Mouse (Mus musculus): ENCODE data around the gene Shc4.

The Shc4 gene

DNA sequence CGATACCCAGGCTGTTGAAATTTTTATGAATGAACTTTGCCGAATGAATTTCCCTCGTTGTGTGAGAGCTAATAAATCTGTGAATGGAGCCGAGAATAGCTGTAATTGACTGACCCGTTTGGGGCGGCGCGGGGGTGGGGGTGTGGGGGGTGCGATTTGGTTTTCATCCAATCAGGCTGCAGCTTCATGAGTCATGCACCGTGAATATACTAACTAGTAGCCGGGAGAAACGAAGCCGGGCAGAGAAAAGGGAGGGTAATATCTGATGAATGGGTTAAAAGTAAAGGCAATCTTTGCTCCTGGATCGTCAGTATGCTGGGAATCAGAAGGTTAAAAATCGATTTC, at the start of gene Shc4:
TSS of gene Shc4 (minus strand) at position 63 of the 345 bp plus-strand sequence.
- peak; percentile 74 for DNase-seq

DNA sequence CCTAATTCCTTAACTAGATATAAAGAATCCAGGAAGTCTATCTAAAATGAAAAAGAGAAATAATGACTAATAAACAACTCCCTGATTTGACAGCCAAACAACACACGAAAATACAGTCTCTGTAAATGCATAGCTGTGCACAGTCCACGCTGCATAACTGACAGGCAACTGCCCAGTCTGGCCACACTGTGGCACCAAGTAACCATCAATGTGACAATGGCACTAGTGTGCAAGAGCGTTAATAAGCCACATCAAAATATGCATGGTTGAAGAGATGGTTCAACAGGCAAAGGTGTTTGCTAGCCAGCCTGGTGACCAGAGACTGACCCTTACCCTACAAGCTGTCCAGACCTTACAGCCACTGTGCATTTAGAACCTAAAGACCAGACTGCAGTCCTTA, 41.1 kb upstream of the Shc4 start:
- peak; percentile 13 for DNase-seq

DNA sequence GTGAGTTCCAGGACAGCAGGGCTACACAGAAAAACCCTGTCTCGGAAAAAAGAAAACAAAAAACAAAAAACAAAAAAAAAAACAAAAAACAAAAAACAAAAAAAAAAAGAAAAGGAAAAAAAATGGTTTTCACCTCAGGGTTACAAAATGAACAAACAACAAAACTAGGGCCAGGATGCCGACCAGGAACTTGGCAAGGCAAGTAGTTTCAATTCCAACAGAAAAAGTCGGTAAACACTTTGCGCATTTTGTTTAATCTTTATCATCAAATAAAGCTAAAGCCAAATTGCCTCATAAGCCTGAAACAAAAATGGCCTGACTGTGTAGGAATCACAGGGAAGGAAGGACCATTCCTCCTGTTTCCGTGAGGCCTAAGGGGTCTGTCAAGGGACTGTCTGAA, 40.6 kb upstream of the Shc4 start:
- DNase-seq: no peak

DNA sequence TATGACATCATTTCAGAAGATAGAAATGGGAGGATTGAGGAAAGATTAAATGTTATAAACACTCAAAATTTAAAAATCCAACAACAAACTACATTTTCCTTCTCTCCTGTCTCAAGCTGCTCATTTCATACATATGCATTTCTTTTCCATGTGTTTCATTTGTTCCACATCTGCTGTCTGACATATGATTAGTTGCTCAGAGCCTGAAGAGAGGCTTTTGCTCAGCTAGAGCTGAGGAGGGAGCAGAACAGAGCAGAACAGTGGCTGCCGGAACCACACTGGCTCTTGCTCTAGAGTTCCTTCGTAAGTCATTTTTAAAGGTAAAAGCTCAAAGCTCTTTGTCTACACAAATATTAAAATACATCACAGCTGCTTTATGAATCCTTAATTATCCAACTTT, 25.4 kb upstream of the Shc4 start:
- DNase-seq: no peak

DNA sequence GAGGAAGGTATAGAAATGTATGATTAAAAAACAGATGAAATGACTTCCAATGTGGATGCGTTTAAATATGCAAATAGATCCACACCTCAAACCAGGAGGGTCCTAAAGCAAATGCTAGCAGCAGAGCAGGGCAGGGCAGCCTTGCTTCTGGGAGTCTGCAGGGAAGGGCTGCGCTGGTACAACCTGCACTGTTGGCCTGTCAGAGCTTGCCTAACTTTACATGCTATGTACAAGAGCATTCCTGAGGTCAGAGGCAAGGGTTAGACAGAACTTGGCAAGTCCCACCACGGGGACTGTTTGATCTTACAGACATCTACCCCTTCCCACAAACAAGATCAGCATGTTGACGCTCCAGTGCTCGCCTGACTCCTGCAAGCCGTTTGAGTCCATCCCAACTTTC, 15.4 kb upstream of the Shc4 start:
- no peak for DNase-seq

DNA sequence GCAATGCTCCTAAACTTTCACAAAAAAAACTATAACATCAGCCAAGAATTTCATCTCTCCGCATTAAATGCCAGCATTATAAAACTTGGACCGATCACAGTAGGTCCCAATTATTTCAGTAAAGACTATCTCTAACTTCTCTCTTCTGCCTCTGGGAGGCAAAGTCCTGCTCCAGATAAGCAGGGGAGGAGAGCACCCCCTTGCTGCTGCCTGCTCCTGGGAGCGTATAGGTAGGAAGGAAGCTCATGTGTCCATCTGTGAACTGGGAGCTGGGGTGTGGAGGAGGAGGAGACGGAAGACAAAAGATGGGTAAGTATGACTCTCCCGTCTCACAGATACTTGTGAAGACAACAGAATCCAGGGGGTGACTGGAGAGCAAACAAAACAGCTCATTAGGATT, 14.8 kb upstream of the Shc4 start:
- DNase-seq: no peak

DNA sequence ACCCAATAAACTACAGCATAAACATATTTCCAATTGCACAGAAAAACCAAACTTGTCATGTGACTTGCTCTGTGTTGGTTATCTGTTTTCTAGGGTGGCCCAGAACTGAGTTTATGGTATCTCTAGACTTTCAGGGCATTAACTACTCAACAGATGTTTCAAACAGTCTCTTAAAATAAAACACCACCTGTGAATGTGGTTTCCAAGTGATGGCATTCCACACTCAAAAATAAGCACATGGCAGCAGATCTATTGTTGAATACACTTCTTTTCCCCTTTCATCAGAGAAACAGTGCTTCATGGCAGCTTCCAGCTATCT, 12.0 kb upstream of the Shc4 start:
- no peak for DNase-seq

DNA sequence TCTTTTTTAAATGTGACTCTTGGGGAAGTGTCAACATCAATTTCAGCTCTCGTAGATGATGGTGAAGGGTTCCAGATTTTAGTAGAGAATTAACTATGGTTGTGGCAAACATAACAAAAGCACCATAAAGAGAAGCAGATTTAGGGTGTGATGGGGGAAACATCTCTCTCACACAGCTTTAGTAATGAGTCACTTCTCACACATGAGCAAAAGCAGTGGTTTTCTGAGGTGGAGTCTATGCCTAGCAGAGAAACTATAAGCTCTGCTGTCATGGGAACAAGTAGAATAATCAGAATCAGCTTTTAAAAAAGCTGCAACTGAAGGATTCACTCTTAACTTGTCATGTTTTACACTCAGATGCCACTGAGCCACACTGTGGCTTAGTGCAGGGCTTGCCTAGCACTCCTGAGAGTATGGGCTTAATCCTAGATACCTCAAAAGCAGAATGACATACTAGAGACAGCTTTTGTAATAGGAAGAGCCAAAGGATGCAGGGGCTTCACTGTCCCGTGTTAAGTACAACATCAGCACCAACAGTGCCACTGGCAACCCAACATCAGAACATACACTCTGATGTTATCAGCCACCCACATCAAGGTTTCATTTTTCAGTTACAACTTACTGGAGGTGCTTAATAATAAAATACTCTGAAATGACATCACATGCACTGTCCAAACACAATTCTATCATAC, 11.5 kb upstream of the Shc4 start:
- DNase-seq: no peak

DNA sequence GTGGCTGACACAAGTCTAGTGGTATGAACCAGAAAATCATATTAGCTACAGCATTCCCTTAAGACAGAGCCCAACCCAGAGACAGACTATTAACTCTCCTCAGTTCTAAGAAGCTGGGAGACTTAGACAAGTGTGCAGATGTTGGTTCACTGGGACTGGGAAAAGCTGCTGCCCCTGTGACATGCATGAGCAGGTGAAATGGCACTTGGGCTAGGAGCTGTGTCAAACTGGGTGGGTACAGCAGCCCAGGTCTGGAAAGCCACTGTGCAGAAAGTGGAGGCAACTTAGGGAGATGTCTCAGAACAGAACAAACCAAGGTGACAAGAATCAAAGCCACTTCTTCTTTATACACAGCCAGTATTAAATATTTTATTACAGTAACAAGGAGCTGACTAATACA, 10.8 kb upstream of the Shc4 start:
- DNase-seq: no peak

DNA sequence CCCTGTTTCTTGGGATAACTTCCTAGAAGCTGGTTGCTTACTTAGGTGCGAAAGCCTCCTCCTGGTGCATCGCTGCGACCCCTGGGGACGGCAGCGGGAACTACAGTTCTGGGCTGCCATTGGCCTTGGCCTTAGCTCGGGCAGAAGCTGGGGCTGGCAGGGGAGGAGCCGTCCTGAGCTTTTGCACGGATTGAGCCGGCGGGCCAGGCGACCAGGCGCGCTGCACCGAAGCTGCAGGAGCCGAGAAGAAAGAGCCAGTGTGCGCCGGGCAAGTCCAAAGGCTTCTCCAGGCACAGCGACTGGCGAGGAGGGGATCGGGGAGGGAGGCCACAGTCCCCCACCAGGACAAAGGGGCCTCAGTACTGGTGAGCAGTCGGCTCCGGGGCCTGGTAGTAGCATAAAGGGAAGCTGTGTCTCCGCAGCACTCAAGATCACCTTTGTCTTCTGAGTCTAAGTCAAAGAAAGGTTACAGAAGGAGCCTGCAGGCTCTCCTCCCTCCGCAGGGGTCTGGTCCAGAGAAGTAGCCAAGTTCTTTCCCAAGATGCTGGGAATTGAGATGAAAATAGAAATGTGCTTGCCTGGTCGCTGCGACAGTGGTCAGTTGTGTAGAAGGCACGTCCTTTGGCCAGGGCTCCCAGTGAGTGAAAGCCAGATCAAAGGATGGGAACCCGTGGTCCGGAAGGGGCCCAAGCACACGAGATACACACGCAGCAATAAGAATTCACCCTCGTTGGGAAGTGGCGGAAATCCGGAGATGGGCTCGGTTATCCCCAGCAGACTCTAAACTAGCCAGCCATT, 8.0 kb upstream of the Shc4 start:
- DNase-seq: peak; percentile 94

DNA sequence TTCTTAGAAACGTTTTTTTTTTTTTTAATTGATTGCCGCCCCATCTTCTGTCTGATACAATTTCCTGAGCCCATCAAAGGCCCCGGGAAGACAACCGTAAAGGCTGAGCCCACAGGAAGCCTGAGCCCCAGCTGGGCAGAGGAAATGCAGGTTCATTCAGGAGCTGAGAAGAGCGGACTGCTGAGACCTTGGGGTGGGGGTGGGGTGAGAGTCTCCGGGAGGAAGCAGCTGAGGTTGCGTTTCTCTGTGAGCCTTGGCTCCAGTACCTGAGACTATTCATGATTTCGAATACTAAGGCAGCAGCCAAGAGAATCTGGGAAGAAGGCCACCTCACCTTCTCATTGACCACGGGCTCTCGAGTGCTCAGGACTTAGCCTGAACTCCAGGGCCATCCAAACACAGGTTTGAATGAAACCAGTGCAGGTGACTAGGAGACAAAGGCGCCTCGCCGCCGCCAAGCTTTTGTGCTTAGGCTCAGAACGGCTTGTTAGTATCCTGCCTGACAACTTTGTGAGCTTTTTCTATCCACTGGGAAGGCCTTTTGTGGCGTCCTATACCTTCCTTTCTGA, 682 bp upstream of the Shc4 start:
- peak; percentile 61 for DNase-seq

DNA sequence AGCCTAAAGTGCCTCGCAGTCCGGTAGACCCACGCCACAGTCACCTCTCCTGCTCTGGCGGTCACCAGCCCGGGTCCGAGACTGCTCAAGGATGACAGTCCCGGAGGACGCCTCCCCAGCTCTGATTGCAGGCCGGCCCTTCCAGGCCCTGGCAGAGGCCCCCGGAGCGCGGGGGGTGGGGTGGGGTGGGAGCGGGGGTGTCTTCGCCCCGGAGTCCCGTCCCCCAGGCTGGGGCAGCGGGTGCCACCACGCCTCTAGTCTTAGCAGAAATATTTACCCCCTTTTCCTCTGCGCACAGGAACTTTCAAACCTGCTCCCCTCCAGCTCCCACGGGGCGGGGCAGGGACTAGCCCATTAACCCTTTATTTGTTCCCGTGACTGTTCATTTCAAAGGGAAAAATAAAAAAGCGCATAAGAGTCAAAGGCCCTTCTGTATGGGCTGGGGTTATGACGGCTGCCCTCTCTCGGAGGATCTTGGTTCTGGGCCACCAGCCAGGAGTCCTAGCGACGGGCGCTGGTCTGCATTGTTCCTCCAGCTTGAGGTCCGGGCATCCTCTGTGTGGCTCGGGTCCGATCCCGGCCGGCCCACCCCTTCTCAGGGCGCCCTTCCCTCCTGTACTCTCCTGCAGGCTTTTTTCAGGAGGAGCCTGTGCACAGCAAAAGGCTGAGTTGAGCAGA, 401 bp downstream of the Shc4 start:
- DNase-seq: peak; percentile 65

DNA sequence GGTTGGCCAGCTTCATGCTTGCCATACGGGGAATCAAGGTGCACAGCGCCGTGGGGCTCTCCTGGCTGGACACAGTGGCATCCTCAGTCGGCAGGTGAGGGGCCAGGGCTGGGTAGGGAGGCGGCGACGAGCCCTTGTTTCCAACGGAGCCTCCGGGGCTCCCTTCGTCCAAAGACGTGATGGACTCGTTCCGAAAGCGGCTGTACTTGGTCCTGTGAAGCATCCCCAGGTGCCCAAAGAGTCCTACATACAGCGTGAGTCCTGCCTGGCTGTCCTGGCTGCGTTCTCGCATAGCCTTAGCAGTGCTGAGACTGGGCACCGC, 901 bp downstream of the Shc4 start:
- no peak for DNase-seq

DNA sequence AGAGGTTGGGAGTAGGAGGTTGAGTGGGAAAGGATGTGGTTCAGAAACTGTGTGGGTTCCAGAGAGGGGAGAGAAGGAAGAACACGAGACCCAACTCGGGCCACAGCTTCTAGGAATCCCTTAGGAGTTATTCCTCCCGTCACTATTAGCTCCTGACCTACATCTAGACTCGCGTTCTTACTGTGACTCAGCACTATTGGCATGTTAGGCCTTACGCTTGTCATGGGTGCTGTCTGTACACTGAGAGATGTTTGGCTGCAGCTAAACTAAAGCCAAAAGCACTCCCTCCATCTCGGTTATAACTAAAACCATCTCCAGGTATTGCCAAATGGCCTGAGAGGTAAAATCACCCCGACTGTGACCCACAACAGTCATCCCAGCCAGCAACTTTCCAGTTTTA, 7.3 kb downstream of the Shc4 start:
- DNase-seq: no peak

DNA sequence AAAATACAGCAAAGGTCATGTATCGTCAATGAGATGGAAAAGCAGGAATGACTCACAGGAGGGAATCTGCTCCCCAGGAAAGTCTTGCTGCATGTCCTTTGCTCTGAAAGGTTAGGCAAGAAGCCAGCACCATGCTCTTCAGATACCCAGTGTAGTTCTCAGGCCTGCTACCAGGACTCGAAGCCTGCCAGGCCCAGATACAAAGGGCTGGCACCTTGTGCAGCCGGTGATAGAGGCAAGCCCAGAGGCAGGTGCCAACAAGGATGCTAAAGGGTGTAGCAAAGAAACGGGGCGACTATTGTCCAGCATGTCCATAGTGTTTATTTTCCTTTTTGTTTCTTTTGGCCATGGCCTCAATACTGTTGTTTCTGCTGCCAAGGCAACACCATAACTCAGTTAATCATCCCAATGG, 17.4 kb downstream of the Shc4 start:
- DNase-seq: no peak

DNA sequence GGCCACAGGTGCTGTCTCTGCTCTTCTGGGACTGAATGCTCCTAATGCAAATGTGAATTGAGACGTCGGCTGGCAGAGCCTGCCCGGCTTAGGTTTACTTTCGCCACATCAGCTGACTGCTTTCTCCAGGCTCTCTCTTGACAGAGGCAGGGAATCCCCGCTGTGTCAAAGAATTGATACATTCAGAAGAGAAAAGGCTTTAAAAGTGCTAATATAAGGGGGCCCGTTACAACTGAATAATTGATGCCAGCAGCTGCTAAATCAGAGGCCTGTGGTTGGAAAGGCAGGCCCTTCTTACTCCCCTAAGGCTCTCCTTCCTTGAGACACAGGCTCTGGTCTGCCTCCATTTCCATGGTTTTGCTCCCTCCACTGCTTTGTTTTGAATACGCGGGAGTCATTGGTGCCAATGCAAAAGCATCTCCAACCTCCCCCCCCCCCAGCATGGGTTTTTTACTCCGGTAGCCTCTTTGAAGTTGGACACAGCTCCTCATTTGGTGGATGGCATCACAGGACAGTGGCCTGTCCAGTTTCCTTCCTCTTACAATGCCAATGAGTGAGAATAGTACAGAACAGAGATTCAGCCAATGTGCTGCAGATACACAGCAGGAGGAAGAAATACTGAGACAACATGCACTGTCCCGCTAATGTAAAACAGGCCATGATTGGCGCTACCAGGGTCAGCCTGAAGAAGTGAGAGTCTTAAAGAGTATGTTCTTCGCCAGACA, 18.9 kb downstream of the Shc4 start:
- DNase-seq: peak; percentile 62

DNA sequence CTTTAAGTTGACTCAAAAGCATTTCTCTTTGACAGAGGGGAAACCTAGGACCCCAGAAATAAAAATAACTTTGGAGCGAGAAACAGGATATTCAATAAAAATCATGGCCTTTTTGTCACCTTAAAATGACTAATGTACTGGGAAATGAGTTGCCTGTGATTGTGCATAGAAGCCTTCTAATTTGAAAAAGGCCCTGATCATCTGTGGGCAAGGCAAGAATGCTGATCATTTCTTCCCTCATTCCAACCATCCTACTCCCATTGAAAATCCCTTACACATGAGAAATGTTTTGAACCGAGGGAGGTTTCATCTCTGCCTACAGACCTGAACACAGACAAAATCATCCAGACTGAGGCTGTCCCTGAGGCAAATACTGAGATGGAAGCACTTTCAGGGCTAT, 21.1 kb downstream of the Shc4 start:
- no peak for DNase-seq

DNA sequence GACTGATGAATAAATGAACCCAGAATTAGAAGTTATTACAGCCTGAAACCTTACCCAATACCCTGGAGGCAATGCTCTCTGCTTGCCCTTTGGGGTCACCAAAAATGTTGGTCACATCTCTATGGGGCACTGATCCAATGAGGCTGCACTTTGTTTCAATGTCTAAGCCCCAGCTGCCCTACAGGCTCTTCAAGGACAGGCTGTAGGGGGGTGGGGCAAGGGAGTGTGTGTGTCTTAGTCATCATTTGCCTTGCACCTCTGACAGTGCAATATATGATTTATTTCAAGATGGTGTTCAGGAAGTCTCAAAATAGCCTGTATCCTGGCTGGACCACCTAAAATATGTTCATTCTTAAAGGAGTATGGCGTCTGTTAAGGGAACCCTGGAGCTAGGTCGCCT, 22.3 kb downstream of the Shc4 start:
- DNase-seq: no peak

DNA sequence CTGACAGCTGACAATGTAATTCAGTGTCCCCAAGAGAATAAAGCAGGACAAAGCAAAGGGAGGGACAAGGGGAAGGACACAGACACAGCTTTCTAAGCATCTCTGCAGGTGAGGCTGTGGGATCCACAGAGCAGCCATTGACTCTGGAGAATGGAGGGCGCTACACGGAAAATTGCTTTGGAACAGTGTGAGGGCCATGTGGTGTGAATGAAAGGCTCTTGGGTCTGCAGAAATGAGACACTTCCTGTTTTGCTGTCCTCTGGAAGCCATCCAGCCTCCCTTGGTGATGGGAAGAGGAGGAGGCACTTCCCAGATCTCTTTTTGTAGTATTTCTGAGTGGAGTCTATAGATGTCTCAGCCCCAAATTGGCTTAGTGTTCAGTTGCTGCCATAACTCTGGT, 27.7 kb downstream of the Shc4 start:
- no peak for DNase-seq

DNA sequence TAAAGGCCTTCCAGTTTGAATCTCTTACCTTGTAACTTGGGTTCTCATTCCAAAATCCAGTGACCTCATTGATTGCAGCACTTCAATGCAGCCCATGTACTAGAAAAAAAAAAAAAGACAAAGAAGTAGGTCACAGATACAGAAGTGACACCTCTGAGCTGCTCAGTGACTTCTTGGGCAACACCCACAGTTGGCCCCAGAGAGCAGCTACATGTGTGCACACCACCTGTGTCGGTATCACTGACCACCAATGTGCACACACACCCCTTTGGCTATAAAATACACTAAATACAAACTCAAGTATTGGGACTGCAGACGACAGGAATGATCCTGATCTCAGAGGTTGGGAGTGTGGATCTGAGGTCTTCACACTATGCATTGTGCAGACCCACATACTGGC, 29.1 kb downstream of the Shc4 start:
- DNase-seq: no peak

DNA sequence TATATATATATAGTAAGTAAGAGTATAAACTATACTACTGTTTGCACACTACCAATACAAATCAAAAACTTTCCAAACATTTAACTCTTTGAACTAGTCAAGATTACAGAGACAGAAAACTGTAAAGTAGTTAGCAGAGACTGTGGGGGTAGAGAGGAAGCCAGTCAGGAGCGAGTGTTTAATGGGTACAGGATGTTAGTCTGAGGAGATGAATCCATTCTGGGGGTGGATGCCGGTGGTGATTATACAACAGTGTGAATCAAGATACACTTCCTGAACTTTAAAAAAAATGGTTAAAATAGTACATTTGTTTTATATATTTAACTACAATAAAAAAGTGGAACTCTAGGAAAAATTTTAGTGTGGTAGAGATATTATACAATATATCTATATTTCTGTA, 31.9 kb downstream of the Shc4 start:
- no peak for DNase-seq

DNA sequence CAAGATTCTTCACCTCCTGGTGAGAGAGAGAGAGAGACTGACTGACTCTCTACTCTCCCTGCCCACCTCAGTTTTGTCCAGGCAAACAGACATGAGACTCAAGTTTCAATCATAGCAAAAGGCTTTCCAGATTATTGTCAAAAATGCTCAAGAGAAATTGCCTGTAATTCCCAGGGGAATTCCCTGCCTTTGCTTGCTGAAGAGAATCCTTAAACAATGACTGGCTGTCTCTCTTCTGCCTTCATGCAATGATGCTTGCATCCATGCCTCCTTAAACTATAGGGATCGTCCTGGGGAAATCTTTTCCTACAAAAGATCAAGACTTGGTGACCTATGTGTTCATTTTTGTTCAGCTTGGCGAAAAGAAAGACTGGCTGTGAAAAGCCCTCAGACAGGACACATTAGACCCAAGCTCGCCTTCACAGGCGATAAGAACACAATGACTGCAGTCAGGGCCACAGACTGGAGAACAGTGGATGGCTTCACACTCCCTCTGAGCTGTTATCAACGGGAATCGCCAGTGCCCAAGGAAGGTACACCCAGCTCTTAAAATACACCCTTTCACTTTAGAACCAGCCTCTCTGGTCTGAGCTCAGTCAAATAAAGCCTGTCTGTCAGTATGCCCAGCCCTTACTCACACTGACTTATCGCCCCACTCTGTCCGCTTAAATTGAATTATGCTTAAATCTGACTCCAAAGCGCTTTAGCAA, 38.4 kb downstream of the Shc4 start:
- peak; percentile 21 for DNase-seq

Measured in embryo, embryonic 11 days (tissue).